Mouse (Mus musculus) liver, embryonic 14.5 days (tissue): ENCODE measurements around the gene Irf2bp2.

Experiments
- CTCF ChIP-seq: IDR thresholded peaks from 2 replicates; pipeline ENCODE4 v1.5.1; 2016; ENCODE audit warnings: antibody characterized with exemption, low read depth, control low read depth
- EP300 ChIP-seq: IDR thresholded peaks from 2 replicates; pipeline ENCODE4 v1.6.1; 2016; ENCODE audit warnings: antibody characterized with exemption, low read depth

DNA sequence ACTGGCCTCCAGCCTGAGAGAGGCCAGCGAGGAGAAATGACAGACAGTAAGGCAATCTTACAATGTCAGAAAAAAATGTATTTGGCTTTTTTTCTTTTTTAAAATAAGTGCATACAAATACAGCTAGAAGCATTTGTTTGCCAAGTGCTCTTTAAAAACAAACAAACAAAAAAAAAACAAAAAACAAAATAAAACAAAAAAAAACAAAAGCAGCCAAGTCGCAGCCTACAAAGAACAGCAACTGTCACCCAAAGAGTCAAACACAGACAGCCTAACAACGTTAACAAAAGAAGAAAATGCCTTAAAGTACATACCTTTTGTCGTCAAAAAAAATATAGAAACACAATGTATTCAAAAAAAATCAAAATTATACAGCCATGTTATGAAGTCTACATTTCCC, 3.2 kb downstream of the Irf2bp2 start:
- no peak for TF ChIP-seq CTCF
- no peak for TF ChIP-seq EP300
